Mouse (Mus musculus) lung, adult 2 months (tissue): ENCODE results near the gene Gk5. TPM values are rescaled to one million over a fixed set of nuclear protein-coding genes. Genes with fewer than 3 reads are reported as not detected.
A peak's percentile ranks its signal among the peaks of the same experiment; 100 is the strongest.

ENCODE experiments used
- DNase-seq: peaks from one replicate; pipeline ENCODE4 v3.0.0; 2022
- H3K4me1 ChIP-seq: fragments of 200-500 bp; 2 replicates; pipeline ENCODE4 v1.6.1; 2011; ENCODE audit warnings: low read length; ENCODE audit not compliant: control insufficient read depth, insufficient read depth
- H3K4me3 ChIP-seq: fragments of 200-500 bp; replicated peaks from 2 replicates; pipeline ENCODE3; 2011; ENCODE audit warnings: low read depth, mild to moderate bottlenecking, control low read depth, low read length; ENCODE audit errors: extremely low read depth
- CTCF ChIP-seq: fragments of 200-500 bp; IDR thresholded peaks from 2 replicates; pipeline ENCODE4 v1.5.1; 2011; ENCODE audit warnings: mild to moderate bottlenecking, low read length, control low read depth; ENCODE audit not compliant: insufficient read depth
- POLR2A ChIP-seq: fragments of 200-500 bp; IDR thresholded peaks from 2 replicates; pipeline ENCODE4 v1.6.1; 2011; ENCODE audit warnings: low read depth, mild to moderate bottlenecking, control low read depth, low read length, borderline replicate concordance; ENCODE audit errors: extremely low read depth
- WGBS: fragments of 180-500 bp; shearing (Covaris S2); methylation state at CpG from one replicate; pipeline ENCODE4 v1.1.7; 2018; 5-methylcytosine and 5-hydroxymethylcytosine counted together
- polyA plus RNA-seq: library from polyadenylated mRNA; depleted of rRNA; stranded (reverse); fragments of >200 nt; gene quantifications from 2 replicates; pipeline ENCODE4 v1.2.3, GENCODE M21; 2012

Gene Gk5
- polyA plus RNA-seq, 1 experiment, result 3.0 TPM

DNA sequence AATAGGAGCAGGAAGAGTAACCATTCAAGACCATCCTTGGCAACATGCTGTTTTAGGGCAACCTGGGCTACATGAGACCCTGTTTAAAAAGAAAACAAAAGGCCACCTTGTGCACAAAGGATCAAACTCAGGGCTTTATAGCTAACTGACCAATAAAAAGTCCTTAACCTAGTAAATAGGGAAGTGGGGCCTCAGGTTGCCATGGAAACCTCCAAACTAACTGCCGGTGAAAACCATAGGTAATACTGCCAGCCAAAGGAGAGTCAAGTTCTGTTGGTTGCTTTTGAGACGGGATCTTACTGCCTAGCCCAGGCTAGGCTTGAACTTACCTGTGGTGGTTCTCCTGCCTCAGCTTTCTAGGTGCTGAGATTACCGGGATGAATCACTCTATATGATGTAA lies 51.4 kb downstream of the Gk5 start:
- no peaks in the 10 kb centered on the region for H3K4me1 ChIP-seq
- DNase-seq, result no peak
- TF ChIP-seq POLR2A, result no peak
- no peak for TF ChIP-seq CTCF
- WGBS, result 72% methylated on average over 3 of the region's 3 CpGs
- H3K4me3 ChIP-seq, result no peak overlapping the region

DNA sequence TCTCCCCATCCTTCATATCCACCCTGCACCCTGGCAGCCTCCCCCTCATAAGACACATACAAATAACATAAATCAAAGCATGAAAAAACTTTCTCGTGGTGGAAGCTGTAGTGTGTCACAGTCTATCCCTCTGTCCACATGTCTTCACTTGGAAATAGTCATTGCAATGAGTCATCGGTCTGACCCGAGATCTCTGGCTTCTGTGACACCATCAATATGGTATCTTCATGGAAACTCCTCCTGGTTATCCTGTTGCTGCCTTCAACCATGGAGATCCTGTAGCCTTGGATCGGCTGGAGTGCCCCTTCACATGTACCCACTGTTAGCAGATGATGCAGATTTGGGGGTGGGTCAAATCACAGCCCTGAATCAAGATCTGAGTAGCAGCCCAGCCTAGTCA lies 65.7 kb downstream of the Gk5 start:
- 75% methylated on average over 4 of the region's 4 CpGs for WGBS
- Histone ChIP-seq H3K4me1 (no peaks in the 10 kb centered on the region), H3K4me3 (no peak overlapping the region)
- no peak for DNase-seq
- TF ChIP-seq CTCF (no peak), POLR2A (no peak)

DNA sequence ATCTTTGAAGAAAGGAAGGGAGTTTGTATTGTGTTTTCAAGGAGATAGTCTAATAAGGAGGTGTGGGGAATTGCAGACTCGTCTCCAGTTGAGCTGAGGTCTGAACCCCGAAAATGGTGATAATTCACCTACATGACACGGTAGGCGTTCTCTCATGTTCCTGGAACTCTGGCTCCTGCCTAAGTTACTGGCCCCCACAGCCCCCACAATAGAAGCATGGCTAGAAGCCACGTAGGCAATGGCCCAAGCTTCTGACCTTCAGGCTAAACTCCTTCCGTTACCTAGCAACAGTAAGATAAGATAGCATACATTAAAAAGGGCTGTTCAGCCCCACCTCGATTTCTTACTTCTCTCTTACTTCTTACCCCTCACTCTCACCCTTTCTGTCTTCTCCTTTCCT lies 67.5 kb downstream of the Gk5 start:
- Histone ChIP-seq H3K4me3 (no peak overlapping the region), H3K4me1 (no peaks in the 10 kb centered on the region)
- DNase-seq, result no peak
- WGBS, result 58% methylated on average over 7 of the region's 7 CpGs
- TF ChIP-seq POLR2A, result no peak

DNA sequence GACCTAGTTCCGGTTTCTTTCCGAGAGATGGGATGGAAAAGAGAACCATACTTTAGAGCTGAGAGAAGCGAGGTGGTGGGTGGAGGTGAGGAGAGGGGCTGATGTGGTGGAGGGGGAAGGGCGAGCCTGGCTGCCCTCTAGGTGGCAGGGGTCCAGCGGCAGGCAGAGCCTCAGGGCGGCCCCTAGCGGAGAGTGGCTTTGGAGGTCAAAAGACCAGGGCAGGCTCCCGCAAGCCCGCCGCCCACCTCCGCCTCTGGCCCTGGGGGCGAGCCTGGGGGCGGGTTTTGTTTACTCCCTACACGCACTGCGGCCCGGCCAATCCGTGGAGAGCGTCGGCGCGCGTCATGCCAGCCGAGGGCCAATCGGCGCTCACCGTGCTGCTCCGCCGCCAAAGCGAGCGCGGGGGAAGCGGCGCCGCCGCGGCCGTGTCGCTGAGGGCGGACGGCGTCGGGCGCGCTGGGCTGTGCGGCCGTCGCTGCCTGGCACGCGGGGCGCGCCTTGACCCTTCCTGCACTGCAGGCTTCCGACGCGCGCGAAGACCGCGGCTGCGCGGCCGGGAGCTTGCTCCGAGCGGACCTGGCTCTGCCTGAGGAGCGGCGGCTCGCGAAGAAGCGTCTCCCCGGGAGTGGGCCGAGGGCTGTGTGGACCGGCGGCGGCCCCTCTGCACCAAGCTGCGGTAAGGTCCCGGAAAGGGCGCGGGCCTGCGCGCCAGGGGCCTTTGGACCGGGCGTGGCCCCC lies 76.9 kb downstream of the Gk5 start, which contains the start of gene Tfdp2:
Gene Tfdp2, plus strand, starts transcription at position 391 of the 738 bp plus-strand sequence.
- under 1% methylated on average over 77 of the region's 81 CpGs for WGBS
- peaks cover 4% of the 10 kb centered on the region; the same call in 1 of the 2 replicates for H3K4me1 ChIP-seq
- peak; percentile 84 for DNase-seq
- H3K4me3 ChIP-seq, result peak within 1 kb of the TSS; percentile 84
- TF ChIP-seq POLR2A (peak; percentile 65; the same call in 1 of the 2 replicates), CTCF (0 out of 2 replicates have a peak, but pooled peaks have one; percentile 18)

DNA sequence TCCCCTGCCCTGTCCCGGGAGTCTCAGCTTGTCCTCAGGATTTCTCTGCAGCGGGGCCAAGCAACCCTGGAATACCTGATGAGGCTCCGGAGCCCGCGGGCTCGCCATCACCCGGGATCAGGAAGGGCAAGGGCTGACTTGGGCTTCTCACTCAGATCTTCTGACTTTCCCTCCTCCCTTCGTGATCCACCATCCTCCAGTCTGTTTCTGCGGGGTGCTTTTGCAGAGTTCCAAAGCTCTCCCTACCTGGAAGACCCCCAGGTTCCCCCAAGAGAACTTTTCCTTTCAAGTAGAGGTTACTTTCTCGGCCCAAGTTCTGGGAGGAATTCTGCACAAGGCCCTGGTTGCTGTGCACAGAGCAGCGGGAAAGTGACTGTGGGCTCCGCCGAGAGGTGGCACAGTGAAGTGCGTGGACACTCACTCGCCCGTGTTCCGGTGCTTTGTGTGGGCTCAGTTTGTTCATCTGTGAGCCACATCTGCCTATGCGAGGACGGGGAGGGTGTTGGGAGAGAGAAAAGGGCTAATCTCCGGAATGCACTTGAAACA lies 77.5 kb downstream of the Gk5 start:
- H3K4me3 ChIP-seq, result peak overlapping the region; percentile 84
- under 1% methylated on average over 20 of the region's 20 CpGs for whole genome bisulfite sequencing
- peaks cover 4% of the 10 kb centered on the region; the same call in 1 of the 2 replicates for H3K4me1 ChIP-seq
- DNase-seq, result peak; percentile 62
- TF ChIP-seq POLR2A, result no peak
- no peak for TF ChIP-seq CTCF

DNA sequence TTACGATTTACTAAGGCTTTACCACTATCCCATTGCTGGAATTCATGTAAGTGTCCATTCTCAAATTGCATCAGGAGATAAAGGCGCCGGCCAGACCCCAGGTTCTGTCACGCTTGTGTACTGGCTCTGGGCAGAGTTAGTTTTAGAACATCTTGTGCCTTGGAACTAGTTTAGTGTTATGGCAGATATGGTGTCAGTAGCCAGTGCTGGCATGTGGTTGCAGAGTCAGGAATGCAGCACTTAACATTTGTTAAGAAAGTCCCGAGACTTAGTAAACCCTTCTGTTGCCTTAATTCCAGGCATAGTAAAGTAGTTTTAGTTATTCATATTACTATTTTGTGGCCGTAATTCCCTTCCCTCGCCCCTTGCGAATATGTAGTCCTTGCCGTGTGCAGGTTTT lies 78.6 kb downstream of the Gk5 start:
- peaks cover 4% of the 10 kb centered on the region; the same call in 1 of the 2 replicates for H3K4me1 ChIP-seq
- TF ChIP-seq CTCF (no peak), POLR2A (no peak)
- 65% methylated on average over 9 of the region's 9 CpGs for WGBS
- no peak for DNase-seq
- no peak overlapping the region for H3K4me3 ChIP-seq

DNA sequence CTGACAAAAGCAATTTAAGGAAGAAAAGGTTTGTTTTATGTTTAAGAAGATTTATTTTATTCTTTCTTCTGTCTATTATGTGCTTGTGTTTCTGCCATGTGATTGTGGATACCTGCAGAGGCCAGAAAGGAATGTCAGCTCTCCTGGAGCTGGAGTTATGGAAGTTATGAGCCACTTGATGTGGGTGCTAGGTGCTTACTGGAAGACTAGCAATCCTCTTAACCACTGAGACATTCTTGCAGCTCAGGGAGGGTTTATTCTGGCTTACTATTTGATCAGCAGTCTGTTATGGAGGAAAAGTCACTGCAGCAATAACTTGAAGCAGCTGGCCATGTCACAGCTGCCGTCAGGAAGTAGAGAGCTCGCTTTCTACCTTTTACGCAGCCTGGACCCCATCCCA lies 84.5 kb downstream of the Gk5 start:
- no peak overlapping the region for H3K4me3 ChIP-seq
- H3K4me1 ChIP-seq, result no peaks in the 10 kb centered on the region
- TF ChIP-seq CTCF, result no peak
- DNase-seq, result no peak
- 70% methylated on average over 3 of the region's 3 CpGs for WGBS

DNA sequence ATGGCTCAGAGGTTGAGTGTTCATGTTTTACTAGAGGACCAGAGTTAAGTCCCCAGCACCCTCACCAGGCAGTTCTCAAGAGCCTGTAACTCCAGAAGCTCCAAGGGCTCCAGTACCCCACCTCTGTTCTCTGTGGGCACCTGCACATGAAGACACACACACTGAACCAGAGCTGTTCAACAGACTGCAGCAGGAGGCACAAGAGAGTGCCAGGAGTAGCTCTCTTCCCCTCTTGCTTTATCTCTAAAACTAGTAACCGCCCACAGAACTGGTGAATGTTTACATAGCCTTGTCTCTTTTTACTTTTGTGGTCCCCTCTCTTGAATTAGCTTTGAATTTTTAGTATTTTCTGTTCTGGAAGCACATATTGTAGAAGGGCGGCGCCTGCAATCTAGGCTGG lies 88.3 kb downstream of the Gk5 start:
- H3K4me1 ChIP-seq, result no peaks in the 10 kb centered on the region
- DNase-seq, result no peak
- H3K4me3 ChIP-seq, result no peak overlapping the region
- 90% methylated on average over 3 of the region's 3 CpGs for WGBS
- TF ChIP-seq POLR2A (no peak), CTCF (no peak)

DNA sequence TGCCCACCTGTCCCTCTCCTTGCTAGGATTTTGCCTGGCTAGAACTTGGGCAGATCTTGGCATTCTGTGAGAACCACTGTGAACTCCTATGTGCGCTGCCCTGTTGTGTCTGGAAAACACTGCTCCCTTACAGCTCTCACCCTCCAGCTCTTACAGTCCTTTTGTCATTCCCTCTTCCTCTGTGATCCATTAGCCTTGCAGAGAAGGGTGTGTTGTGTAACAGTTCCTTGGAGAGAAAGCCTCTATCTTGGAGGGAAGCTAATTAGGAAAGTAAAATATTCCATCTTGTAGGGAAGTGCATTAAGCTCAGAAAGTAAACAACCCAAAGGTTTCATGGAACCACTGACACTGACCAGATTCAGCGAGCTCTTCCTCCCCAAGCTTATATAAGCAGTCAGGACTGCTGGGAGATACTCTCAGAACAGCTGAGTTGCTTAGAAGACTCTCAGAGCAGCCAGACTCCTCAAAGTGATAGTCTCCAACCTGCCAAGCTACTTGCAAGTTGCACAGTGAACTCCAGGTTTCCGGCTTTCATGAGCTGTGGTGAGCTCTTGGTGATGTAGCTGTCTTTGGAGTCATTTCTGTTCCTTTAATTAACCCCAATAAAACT lies 94.0 kb downstream of the Gk5 start:
- H3K4me3 ChIP-seq, result no peak overlapping the region
- TF ChIP-seq CTCF, result no peak
- no peak for TF ChIP-seq POLR2A
- 85% methylated on average over 3 of the region's 3 CpGs for WGBS

DNA sequence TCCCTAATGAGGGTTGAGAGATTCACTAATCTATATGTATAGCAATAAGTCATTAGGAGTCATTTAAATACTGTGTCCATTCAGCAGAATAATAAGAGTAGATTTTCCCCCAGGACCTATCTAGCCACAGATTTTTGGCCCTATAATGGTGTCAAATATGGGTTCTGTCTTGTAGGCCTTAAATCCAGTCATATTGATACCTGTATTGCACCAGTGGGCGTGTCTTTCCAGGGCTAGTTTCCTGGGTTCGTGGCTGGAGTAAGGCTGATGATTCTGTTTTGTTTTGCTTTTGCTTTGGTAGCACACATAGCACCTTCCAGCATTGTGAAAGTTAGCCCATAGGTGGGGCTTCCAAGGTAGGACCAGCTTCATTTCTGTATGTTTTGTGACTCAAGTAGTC lies 95.0 kb downstream of the Gk5 start:
- TF ChIP-seq POLR2A (no peak), CTCF (no peak)
- no peaks in the 10 kb centered on the region for H3K4me1 ChIP-seq
- DNase-seq, result no peak
- H3K4me3 ChIP-seq, result no peak overlapping the region
- WGBS, result 90% methylated on average over 2 of the region's 2 CpGs

More for the DNA sequence above, 94.0 kb downstream of the Gk5 start:
- H3K4me1 ChIP-seq, result no peaks in the 10 kb centered on the region
- no peak for DNase-seq
